Mouse (Mus musculus): Measurements from ENCODE around the gene Serpine2.

GRCm38 (mm10) chr1:79757161-79757560 lies 103.8 kb downstream of the Serpine2 start:
- TF ChIP-seq CTCF (IDR thresholded peaks at IDR 0.05; ENCODE audit: low read depth) (no peak), EP300 (IDR thresholded peaks at IDR 0.05; ENCODE audit: low read depth) (no peak)
